Mouse (Mus musculus): ENCODE data around the gene Maco1. TPM values are rescaled to one million over a fixed set of nuclear protein-coding genes. Genes with fewer than 3 reads are reported as not detected.
"Not testable (repeated sequence)": the region's sequence is repeated elsewhere in the genome, so short reads cannot be mapped to it uniquely, and the experiment has no call there.

Gene Maco1
- polyA plus RNA-seq, 1 experiment from 2014 or later: 91.4 TPM

DNA sequence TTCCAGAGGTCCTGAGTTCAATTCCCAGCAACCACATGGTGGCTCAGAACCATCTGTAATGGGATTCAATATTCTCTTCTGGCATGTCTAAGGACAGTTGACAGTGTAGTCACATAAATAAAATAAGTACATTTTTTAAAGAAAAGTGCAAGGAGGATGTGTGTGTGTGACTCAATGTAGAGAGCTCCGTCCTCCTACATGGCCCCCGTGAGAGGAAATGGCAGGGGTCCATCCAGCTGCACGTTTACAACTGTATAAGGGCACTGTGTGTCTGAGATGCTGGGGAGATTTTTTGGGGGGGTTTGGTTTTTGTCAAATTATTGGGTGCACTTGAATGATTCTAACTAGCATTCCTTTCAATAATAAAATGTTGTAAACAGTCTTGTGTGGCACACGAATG, 17.7 kb downstream of the Maco1 start:
- no peaks in the 10 kb centered on the region for H3K9me3 ChIP-seq
- ATAC-seq (ENCODE audit: low FRiP score, low read depth): no peak
- H3K36me3 ChIP-seq: peaks cover 23% of the 10 kb centered on the region
- no peak overlapping the region for H3K4me2 ChIP-seq
- H3K9ac ChIP-seq: no peak overlapping the region
- WGBS: 86% methylated on average over 4 of the region's 4 CpGs
- H3K27me3 ChIP-seq: no peaks in the 10 kb centered on the region
- no peak overlapping the region for H3K4me3 ChIP-seq
- peaks cover 8% of the 10 kb centered on the region; the same call in 1 of the 2 replicates for H3K4me1 ChIP-seq (replicated peaks)
- H3K27ac ChIP-seq (replicated peaks): no peak overlapping the region

DNA sequence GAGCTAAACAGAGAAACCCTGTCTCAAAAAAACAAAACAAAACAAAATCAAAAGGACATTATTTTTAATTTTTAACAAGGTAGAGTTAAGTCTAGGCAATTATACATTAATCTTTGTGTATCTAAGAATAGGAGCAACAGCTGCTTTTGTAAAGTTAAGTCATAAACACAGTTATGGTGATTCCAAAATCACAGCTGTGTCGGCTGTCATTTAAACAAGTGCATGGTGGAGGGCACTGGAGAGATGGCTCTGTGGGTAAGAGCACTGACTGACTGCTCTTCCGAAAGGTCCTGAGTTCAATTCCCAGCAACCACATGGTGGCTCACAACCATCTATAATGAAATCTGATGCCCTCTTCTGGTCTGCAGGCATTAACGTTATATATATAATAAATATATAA, 21.2 kb downstream of the Maco1 start:
- ATAC-seq (ENCODE audit: low FRiP score, low read depth): no peak
- no peak overlapping the region for H3K4me3 ChIP-seq
- no peak overlapping the region for H3K9ac ChIP-seq
- no peak overlapping the region for H3K4me2 ChIP-seq
- no peaks in the 10 kb centered on the region for H3K27me3 ChIP-seq
- no peak overlapping the region for H3K27ac ChIP-seq (replicated peaks)
- H3K36me3 ChIP-seq: peaks cover 40% of the 10 kb centered on the region
- no peaks in the 10 kb centered on the region for H3K4me1 ChIP-seq (replicated peaks)
- H3K9me3 ChIP-seq: no peaks in the 10 kb centered on the region
- WGBS: 92% methylated on average over 3 of the region's 3 CpGs

DNA sequence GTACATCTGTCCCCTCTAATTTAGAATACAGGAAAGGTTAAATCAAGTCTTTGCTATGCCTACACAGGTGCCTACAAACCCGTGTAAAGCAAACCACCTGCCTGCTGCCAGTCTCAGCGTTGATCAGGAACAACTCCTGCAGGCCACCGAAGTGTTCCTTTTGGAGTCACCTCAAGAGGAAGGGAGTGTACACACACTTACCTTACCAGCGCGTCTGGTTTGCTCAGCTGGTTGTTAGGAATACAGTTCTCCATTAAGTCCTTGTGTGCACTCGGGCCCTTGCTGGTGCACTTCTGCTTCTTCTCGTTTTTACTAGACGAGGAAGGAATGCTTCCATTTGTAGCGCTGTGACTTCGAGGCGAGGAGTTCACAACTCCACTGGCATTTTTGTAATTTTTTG, 25.3 kb downstream of the Maco1 start:
- ATAC-seq (ENCODE audit: low FRiP score, low read depth): no peak
- peaks cover 54% of the 10 kb centered on the region for H3K36me3 ChIP-seq
- no peaks in the 10 kb centered on the region for H3K27me3 ChIP-seq
- H3K9ac ChIP-seq: no peak overlapping the region
- no peaks in the 10 kb centered on the region for H3K9me3 ChIP-seq
- H3K4me1 ChIP-seq (replicated peaks): peaks cover 3% of the 10 kb centered on the region; the same call in 1 of the 2 replicates
- H3K27ac ChIP-seq (replicated peaks): no peak overlapping the region
- WGBS: 94% methylated on average over 11 of the region's 11 CpGs
- no peak overlapping the region for H3K4me2 ChIP-seq
- H3K4me3 ChIP-seq: no peak overlapping the region

DNA sequence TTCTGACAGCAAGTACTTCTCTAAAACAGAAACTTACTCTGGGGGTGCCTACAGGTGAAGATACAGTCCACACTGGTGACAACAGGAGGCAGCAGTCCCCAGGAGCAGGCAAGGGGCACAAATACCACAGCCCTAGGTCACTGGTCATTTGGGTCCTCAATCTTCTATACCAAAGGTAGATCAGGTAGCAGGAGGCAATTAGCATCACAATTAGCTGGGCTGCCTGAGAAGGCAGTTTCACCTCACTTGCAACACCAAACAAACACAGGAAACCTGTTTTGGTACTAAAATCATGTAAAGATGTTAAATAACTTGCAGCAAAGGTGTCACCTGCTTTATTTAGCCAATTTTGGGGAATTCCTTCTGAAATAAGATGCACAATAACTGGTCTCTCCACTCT, 26.8 kb downstream of the Maco1 start:
- peaks cover 45% of the 10 kb centered on the region for H3K36me3 ChIP-seq
- peaks cover 3% of the 10 kb centered on the region; the same call in 1 of the 2 replicates for H3K4me1 ChIP-seq (replicated peaks)
- no peak overlapping the region for H3K4me2 ChIP-seq
- H3K9me3 ChIP-seq: no peaks in the 10 kb centered on the region
- H3K27ac ChIP-seq (replicated peaks): no peak overlapping the region
- no peak overlapping the region for H3K9ac ChIP-seq
- H3K4me3 ChIP-seq: no peak overlapping the region
- no peaks in the 10 kb centered on the region for H3K27me3 ChIP-seq
- ATAC-seq (ENCODE audit: low FRiP score, low read depth): no peak

DNA sequence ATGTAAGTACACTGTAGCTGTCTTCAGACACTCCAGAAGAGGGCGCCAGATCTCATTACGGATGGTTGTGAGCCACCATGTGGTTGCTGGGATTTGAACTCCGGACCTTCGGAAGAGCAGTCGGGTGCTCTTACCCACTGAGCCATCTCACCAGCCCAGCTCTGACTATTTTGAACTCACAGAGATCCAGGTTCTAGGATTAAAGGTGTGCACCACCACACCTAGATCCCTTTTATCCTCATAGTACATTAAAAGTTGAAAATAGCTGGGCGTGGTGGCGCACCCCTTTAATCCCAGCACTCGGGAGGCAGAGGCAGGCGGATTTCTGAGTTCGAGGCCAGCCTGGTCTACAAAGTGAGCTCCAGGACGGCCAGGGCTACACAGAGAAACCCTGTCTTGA, 27.3 kb downstream of the Maco1 start:
- ATAC-seq (ENCODE audit: low FRiP score, low read depth); H3K4me1 ChIP-seq (replicated peaks); H3K4me3 ChIP-seq; H3K27me3 ChIP-seq; H3K27ac ChIP-seq (replicated peaks); H3K4me2 ChIP-seq; H3K9ac ChIP-seq; H3K9me3 ChIP-seq: not testable (repeated sequence)
- H3K36me3 ChIP-seq: peaks cover 41% of the 10 kb centered on the region
- 96% methylated on average over 11 of the region's 11 CpGs for WGBS

DNA sequence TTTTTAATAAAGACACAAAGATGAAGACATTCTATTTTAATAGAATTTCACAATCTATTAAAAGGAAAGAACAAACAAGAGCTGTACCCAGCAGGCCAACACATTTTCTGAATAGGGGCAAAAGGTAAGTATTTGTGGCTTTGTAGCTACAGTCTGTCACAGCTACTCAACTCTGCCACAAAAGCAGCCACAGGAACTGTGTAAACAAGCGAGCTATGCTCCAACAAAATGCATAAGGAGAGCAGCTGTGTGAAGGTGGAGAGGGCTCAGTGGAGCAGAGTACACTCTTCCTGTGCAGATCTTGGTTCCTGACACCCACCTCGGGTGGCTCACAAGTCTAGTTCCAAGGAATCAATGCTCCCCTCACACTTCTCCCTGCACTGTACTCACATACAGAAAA, 29.6 kb downstream of the Maco1 start:
- Histone ChIP-seq H3K4me1 (replicated peaks) (peaks cover 3% of the 10 kb centered on the region; the same call in 1 of the 2 replicates), H3K4me3 (no peak overlapping the region), H3K27me3 (no peaks in the 10 kb centered on the region), H3K4me2 (no peak overlapping the region), H3K9ac (no peak overlapping the region), H3K9me3 (no peaks in the 10 kb centered on the region), H3K36me3 (peaks cover 32% of the 10 kb centered on the region), H3K27ac (replicated peaks) (no peak overlapping the region)
- ATAC-seq (ENCODE audit: low FRiP score, low read depth): no peak
- 81% methylated on average over 2 of the region's 2 CpGs for WGBS

DNA sequence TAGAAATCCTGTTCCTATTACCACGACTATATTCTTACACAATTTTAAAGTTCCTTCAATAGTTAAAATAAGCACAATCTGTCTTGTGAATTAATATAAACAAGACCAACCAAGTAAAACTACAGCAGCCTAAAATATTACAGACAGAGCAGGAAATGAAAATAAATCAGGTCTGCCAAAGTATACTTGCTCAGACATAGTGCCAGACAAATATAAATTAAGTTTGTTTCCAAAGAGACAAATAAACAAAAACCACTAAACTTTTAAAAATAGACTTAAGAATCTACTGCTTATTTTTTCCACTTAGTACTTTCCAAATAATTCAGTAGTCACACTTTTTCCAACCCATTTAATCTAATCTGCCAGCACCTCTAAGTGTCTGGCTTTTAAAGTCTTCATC, 32.1 kb downstream of the Maco1 start:
- Histone ChIP-seq H3K9ac (no peak overlapping the region), H3K4me3 (no peak overlapping the region), H3K4me2 (no peak overlapping the region), H3K9me3 (no peaks in the 10 kb centered on the region), H3K36me3 (peaks cover 12% of the 10 kb centered on the region), H3K27ac (replicated peaks) (no peak overlapping the region), H3K4me1 (replicated peaks) (peaks cover 3% of the 10 kb centered on the region; the same call in 1 of the 2 replicates), H3K27me3 (no peaks in the 10 kb centered on the region)
- no peak for ATAC-seq (ENCODE audit: low FRiP score, low read depth)
- 95% methylated on average over 1 of the region's 1 CpGs for WGBS

DNA sequence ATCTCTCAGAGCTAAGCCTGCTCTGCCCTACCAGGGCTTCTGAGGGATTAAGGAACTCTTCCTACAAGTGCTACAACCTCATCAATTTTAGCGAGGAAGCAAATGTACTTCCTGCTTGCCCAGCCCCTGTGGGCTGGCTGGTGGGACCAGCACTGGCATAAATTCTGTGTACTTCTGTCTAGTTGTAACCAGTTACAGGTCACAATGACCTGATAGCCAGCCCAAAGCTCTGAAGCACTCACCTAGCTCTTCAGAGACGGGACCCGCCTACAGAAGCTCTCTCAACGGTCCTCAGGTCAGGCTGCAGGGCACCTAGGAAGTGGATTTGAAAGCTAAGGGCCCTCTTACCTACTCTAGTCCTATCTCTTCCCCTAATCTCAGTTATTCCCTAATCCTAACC, 35.4 kb downstream of the Maco1 start:
- WGBS: 94% methylated on average over 4 of the region's 4 CpGs

DNA sequence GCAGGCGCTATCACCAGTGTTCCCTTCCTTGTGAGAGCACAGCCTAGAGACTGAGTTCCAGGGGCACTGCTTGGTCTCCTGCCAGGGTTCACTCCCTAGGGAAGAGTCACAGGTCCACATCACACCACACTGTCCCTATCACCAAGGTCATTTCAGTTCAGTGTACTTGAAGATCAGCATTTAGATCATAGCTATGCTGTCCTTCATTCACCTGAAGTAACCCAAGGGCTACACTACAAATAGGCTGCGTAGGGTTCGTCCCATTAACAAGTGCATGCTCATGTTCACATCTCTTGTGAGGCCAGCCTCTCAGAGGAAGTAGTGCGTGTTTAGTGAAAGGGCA, 38.9 kb downstream of the Maco1 start:
- Histone ChIP-seq H3K9ac (no peak overlapping the region), H3K27ac (replicated peaks) (no peak overlapping the region), H3K9me3 (no peaks in the 10 kb centered on the region), H3K4me3 (no peak overlapping the region), H3K4me2 (no peak overlapping the region), H3K36me3 (peaks cover 33% of the 10 kb centered on the region), H3K27me3 (no peaks in the 10 kb centered on the region), H3K4me1 (replicated peaks) (no peaks in the 10 kb centered on the region)
- 88% methylated on average over 4 of the region's 4 CpGs for WGBS
- ATAC-seq (ENCODE audit: low FRiP score, low read depth): no peak

More for the DNA sequence above, 35.4 kb downstream of the Maco1 start:
- Histone ChIP-seq H3K4me3 (no peak overlapping the region), H3K9ac (no peak overlapping the region), H3K4me2 (no peak overlapping the region), H3K27ac (replicated peaks) (no peak overlapping the region), H3K4me1 (replicated peaks) (no peaks in the 10 kb centered on the region), H3K27me3 (no peaks in the 10 kb centered on the region), H3K9me3 (no peaks in the 10 kb centered on the region), H3K36me3 (peaks cover 2% of the 10 kb centered on the region; the same call in 1 of the 2 replicates)
- ATAC-seq (ENCODE audit: low FRiP score, low read depth): no peak

DNA sequence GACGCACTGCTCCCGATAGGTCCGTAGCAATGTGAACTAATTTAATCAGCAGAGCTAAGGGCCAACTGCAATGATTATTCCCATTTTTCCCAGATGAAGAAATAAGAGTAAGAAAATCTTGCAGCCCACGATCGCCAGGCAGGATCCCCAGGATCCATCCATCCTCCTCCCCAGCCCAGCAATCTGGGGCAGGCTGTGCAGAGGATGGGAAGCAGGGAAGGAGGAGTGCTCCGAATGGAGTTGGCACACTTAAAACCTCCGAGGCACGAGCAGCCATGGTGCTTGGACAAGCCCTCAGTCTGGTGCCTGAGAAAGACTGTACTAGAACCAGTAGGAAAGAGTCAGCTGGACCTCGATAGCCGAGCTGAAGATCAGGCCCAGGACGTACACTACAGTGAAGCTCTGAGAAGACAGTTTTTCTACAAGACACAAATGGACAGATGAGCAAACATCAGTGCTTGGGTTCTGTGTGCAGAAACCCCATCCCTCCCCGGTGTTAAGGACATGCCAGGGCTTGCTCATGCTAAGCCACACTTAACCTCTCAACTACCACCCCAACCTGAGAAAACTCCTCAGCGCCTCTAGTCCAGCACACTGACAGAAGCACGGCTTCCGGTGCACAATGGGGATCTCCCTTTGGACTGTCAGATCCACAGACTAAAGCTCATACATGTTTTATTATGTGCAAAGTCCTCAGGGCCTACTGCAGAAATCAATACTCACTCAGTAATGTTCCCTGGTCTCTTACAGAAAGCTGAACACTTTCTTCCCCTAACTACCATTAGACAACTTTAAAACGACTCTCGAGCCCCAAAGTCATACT, 39.5 kb downstream of the Maco1 start:
- Histone ChIP-seq H3K27me3 (no peaks in the 10 kb centered on the region), H3K4me3 (no peak overlapping the region), H3K4me1 (replicated peaks) (no peaks in the 10 kb centered on the region), H3K9me3 (no peaks in the 10 kb centered on the region), H3K4me2 (no peak overlapping the region), H3K9ac (no peak overlapping the region), H3K27ac (replicated peaks) (no peak overlapping the region), H3K36me3 (peaks cover 38% of the 10 kb centered on the region)
- WGBS: 86% methylated on average over 17 of the region's 17 CpGs
- no peak for ATAC-seq (ENCODE audit: low FRiP score, low read depth)

DNA sequence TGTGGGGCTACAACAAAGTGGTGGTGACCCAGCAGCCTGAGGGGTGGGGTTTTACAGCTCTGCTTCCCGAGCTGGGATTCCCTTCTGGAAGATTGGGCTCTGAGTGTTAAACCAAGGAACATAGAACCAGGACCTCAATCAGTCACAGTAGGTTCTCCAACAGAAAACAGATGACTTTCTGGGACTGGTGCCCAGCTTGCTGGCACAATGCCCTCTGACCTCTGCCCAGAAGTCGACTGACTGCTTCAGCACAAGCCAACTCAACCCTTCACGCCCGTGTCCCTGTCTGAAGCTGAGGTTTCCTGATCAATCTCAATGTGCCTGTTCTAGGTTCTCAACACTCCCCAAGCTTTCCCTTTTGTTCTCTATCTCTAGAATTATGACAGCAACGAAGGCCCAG, 48.4 kb downstream of the Maco1 start:
- WGBS: 59% methylated on average over 5 of the region's 5 CpGs
- no peak overlapping the region for H3K27ac ChIP-seq (replicated peaks)
- H3K36me3 ChIP-seq: peaks cover 80% of the 10 kb centered on the region
- H3K4me3 ChIP-seq: no peak overlapping the region
- no peak for ATAC-seq (ENCODE audit: low FRiP score, low read depth)
- H3K27me3 ChIP-seq: no peaks in the 10 kb centered on the region
- H3K4me2 ChIP-seq: no peak overlapping the region
- no peaks in the 10 kb centered on the region for H3K9me3 ChIP-seq
- H3K4me1 ChIP-seq (replicated peaks): no peaks in the 10 kb centered on the region
- H3K9ac ChIP-seq: no peak overlapping the region

DNA sequence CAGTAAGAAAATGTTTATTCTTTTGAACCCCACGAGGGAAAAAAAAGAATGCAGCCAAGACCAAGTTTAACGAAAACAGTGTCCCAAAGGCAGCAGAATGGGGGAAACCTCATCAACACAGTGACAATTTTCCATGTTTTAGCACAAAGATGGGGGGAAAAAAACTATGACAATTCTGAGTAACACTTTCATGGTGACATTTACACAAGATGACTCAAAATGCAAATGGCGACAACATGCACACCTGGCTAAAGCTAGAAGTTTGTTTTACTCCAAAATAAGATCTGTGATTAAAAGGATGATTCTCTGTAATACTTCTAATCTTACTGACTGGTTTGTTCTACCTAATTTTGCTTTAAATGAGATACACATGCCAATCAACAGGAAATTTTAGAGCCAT, 50.4 kb downstream of the Maco1 start:
- Histone ChIP-seq H3K36me3 (peaks cover 62% of the 10 kb centered on the region), H3K4me1 (replicated peaks) (no peaks in the 10 kb centered on the region), H3K4me2 (no peak overlapping the region), H3K9me3 (no peaks in the 10 kb centered on the region), H3K27ac (replicated peaks) (no peak overlapping the region), H3K27me3 (no peaks in the 10 kb centered on the region), H3K4me3 (no peak overlapping the region), H3K9ac (no peak overlapping the region)
- 92% methylated on average over 3 of the region's 3 CpGs for WGBS
- ATAC-seq (ENCODE audit: low FRiP score, low read depth): no peak

DNA sequence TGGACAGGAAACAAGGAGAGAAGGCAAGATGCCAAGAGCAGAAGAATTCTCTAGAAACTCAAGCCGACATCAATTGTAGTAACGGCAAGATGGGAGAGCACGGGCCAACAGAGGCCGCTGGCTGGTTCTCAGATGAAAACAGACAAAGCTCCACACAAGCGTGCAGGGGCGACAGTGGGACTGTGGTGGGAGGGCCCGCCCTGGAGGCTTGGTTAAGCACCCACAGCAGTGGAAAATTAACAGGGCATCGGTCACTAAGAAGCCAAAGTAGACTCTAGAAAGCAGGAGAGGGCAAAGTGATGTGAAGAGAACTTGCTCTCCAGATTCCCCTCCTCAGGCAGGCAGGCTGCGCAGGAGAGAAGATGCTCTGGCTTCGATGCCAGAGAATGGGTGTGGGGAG, 51.0 kb downstream of the Maco1 start:
- 87% methylated on average over 10 of the region's 10 CpGs for WGBS
- ATAC-seq (ENCODE audit: low FRiP score, low read depth): no peak

More for the DNA sequence above, 51.0 kb downstream of the Maco1 start:
- Histone ChIP-seq H3K27ac (replicated peaks) (no peak overlapping the region), H3K27me3 (no peaks in the 10 kb centered on the region), H3K36me3 (peaks cover 56% of the 10 kb centered on the region), H3K4me3 (no peak overlapping the region), H3K9ac (no peak overlapping the region), H3K9me3 (no peaks in the 10 kb centered on the region), H3K4me1 (replicated peaks) (no peaks in the 10 kb centered on the region), H3K4me2 (no peak overlapping the region)

Data from hindbrain, embryonic 15.5 days (tissue).